Mouse (Mus musculus): Measurements from ENCODE around the gene Qpct. TPM values are rescaled to one million over a fixed set of nuclear protein-coding genes. Genes with fewer than 3 reads are reported as not detected.

The Qpct gene
- total RNA-seq, 2 experiments from 2014 or later = 5.9 to 7.2 TPM

Other genes starting within 250 kb of the Qpct start
- 10 to 100 TPM; 38.6 to 43.0 TPM for gene Heatr5b, start 216.5 kb upstream of the Qpct start, total RNA-seq (2021)
- gene Gpatch11, start 216.3 kb upstream of the Qpct start, total RNA-seq (2021) = 10 to 100 TPM; 29.4 to 32.3 TPM
- 1 to 10 TPM; 8.5 to 9.7 TPM for gene Eif2ak2, start 169.3 kb upstream of the Qpct start, total RNA-seq (2021)
- not detected for gene Sult6b1, start 144.9 kb upstream of the Qpct start, total RNA-seq (2021)
- 10 to 100 TPM; 54.9 to 58.6 TPM for gene Cebpzos, start 135.4 kb upstream of the Qpct start, total RNA-seq (2021)
- gene Cebpz, start 114.8 kb upstream of the Qpct start, total RNA-seq (2021) = 10 to 100 TPM; 18.9 to 19.2 TPM
- 10 to 100 TPM; 47.3 to 48.6 TPM for gene Ndufaf7, start 114.8 kb upstream of the Qpct start, total RNA-seq (2021)
- gene Prkd3, start 31.1 kb upstream of the Qpct start, total RNA-seq (2021) = 10 to 100 TPM; 16.5 to 19.8 TPM

Measured in heart, postnatal 25 days (tissue).